Mouse (Mus musculus): ENCODE results near the gene Ttll7. TPM values are rescaled to one million over a fixed set of nuclear protein-coding genes. Genes with fewer than 3 reads are reported as not detected.

Gene Ttll7
- polyA plus RNA-seq, 1 experiment from 2014 or later = 2.0 TPM

GRCm38 (mm10) chr3:147029718-147030117, 177.6 kb downstream of the Ttll7 start:
- Histone ChIP-seq H3K9me3 (no peaks in the 10 kb centered on the region), H3K36me3 (no peaks in the 10 kb centered on the region), H3K27me3 (ENCODE audit: insufficient read depth, poor library complexity, severe bottlenecking) (no peaks in the 10 kb centered on the region), H3K4me1 (no peaks in the 10 kb centered on the region), H3K27ac (no peak overlapping the region), H3K4me3 (no peak overlapping the region)
- whole genome bisulfite sequencing = 77% methylated on average over 11 of the region's 11 CpGs
- DNase-seq (ENCODE audit: low spot score) = no peak

GRCm38 (mm10) chr3:147030266-147030880, 178.2 kb downstream of the Ttll7 start:
- no peak overlapping the region for H3K27ac ChIP-seq
- H3K4me1 ChIP-seq = no peaks in the 10 kb centered on the region
- H3K36me3 ChIP-seq = no peaks in the 10 kb centered on the region
- H3K9me3 ChIP-seq = no peaks in the 10 kb centered on the region
- no peak overlapping the region for H3K4me3 ChIP-seq
- no peak for DNase-seq (ENCODE audit: low spot score)
- 59% methylated on average over 11 of the region's 11 CpGs for WGBS
- H3K27me3 ChIP-seq (ENCODE audit: insufficient read depth, poor library complexity, severe bottlenecking) = no peaks in the 10 kb centered on the region

Other genes with a start within 250 kb of the Ttll7 start
- gene Dnase2b, start 236.8 kb upstream of the Ttll7 start, polyA plus RNA-seq (2016; fragmentation: Nextera tagmentation; extraction: Ambion mirVana) = 0.05 TPM in 1 of 2 replicates, not detected in the other
- 0.11 TPM in 1 of 2 replicates, not detected in the other for gene 4930503B20Rik, start 201.1 kb upstream of the Ttll7 start, polyA plus RNA-seq (2016; fragmentation: Nextera tagmentation; extraction: Ambion mirVana)
- gene Samd13, start 166.8 kb upstream of the Ttll7 start, polyA plus RNA-seq (2016; fragmentation: Nextera tagmentation; extraction: Ambion mirVana) = 0.84 and 2.0 TPM in 2 replicates
- gene Prkacb, start 39.4 kb upstream of the Ttll7 start, polyA plus RNA-seq (2016; fragmentation: Nextera tagmentation; extraction: Ambion mirVana) = 50.0 and 52.9 TPM in 2 replicates